Mouse (Mus musculus): ENCODE measurements around the gene Map7d1.

- TF ChIP-seq POLR2A (IDR thresholded peaks at IDR 0.05; ENCODE audit: low read depth, low read length) (no peak), CTCF (IDR thresholded peaks at IDR 0.05; ENCODE audit: extremely low read depth, insufficient read depth, insufficient read length, insufficient replicate concordance) (no peak)
Measured at GRCm38 (mm10) chr4:126275681-126276131, 19.6 kb upstream of the Map7d1 start.
